Mouse (Mus musculus) embryonic facial prominence, embryonic 10.5 days (tissue): ENCODE measurements around the gene Ankrd13d. TPM values are rescaled to one million over a fixed set of nuclear protein-coding genes. Genes with fewer than 3 reads are reported as not detected.
A peak's percentile ranks its signal among the peaks of the same experiment; 100 is the strongest.

Source experiments
- DNase-seq: peaks from one replicate; pipeline ENCODE4 v3.0.0-alpha.2; 2017; ENCODE audit warnings: low spot score
- H3K27ac ChIP-seq: fragments of 300-500 bp; sonication (generic); replicated peaks from 2 replicates; pipeline ENCODE4 v1.5.1; 2016; ENCODE audit warnings: mild to moderate bottlenecking
- H3K27me3 ChIP-seq: fragments of 300-500 bp; sonication (generic); replicated peaks from 2 replicates; pipeline ENCODE4 v1.6.1; 2016; ENCODE audit warnings: low read depth, mild to moderate bottlenecking; ENCODE audit not compliant: poor library complexity, severe bottlenecking
- H3K36me3 ChIP-seq: fragments of 300-500 bp; sonication (generic); replicated peaks from 2 replicates; pipeline ENCODE4 v1.6.1; 2016; ENCODE audit warnings: mild to moderate bottlenecking, moderate library complexity
- H3K4me1 ChIP-seq: fragments of 300-500 bp; sonication (generic); 2 replicates; pipeline ENCODE4 v1.6.1; 2016
- H3K4me3 ChIP-seq: fragments of 300-500 bp; sonication (generic); 2 replicates; pipeline ENCODE4 v1.5.1; 2016; ENCODE audit warnings: mild to moderate bottlenecking, moderate library complexity
- H3K9me3 ChIP-seq: fragments of 300-500 bp; sonication (generic); 2 replicates; pipeline ENCODE4 v1.6.1; 2016; ENCODE audit warnings: mild to moderate bottlenecking
- whole genome bisulfite sequencing: fragments of 180-500 bp; shearing (Covaris S2); methylation state at CpG from one replicate; pipeline ENCODE4 v1.1.7; 2016; 5-methylcytosine and 5-hydroxymethylcytosine counted together
- polyA plus RNA-seq: library from polyadenylated mRNA; unstranded; fragments of >200 nt; fragmentation: Nextera tagmentation; extraction: Ambion mirVana; gene quantifications from 2 replicates; pipeline ENCODE4 v1.2.1, GENCODE M21; 2016

Gene Ankrd13d
- polyA plus RNA-seq, 1 experiment from 2014 or later, result 7.6 TPM

DNA sequence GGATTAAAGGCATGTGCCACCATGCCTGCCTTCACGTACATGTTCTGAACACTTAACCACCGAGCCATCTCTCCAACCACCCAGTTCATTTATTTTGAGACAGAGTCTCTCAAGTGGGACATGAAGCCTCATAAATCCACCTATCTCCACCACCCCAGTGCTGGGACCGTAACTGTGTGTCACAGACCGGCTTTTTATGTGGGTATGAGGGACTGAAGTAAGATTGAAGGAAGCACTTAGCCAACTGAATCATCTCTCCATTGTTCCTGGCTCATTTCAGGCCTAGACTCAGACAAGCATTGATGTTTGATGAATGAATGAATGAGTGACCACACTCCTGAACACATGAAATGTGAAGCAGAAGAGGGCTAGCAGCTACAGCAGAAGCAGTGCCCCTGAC lies 26.4 kb upstream of the Ankrd13d start:
- H3K36me3 ChIP-seq, result peaks cover 5% of the 10 kb centered on the region
- H3K4me1 ChIP-seq, result peaks cover 18% of the 10 kb centered on the region
- no peak overlapping the region for H3K4me3 ChIP-seq
- DNase-seq, result no peak
- no peaks in the 10 kb centered on the region for H3K27me3 ChIP-seq
- WGBS, result 92% methylated on average over 4 of the region's 4 CpGs
- H3K9me3 ChIP-seq, result no peaks in the 10 kb centered on the region
- no peak overlapping the region for H3K27ac ChIP-seq

DNA sequence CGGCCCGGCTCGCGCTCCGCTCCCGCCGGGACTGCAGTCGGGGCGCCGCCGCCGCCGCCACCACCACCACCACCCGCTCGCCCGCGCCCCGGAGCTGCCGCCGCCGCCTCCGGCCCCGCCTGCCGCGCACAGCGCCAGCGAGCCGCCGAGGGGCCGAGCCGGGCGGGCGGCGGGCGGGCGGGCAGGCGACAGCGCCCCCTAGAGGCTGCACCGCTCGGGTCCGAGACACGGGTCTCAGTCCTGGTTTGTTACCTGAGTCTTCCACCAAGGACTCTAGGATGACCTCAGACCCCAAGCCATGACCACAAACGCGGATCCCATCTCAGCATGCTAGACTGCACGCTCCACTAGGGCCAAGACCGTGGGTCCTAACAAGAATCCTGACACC lies 23.2 kb upstream of the Ankrd13d start, which contains the start of gene Grk2:
Gene Grk2 (minus strand): TSS at position 33 of the 388 bp plus-strand sequence.
- peak within 1 kb of the TSS; percentile 96 for H3K4me3 ChIP-seq
- H3K9me3 ChIP-seq, result no peaks in the 10 kb centered on the region
- H3K36me3 ChIP-seq, result no peaks in the 10 kb centered on the region
- 9% methylated on average over 46 of the region's 46 CpGs for WGBS
- H3K27me3 ChIP-seq, result no peaks in the 10 kb centered on the region
- H3K4me1 ChIP-seq, result peaks cover 49% of the 10 kb centered on the region
- peak within 1 kb of the TSS; percentile 94 for H3K27ac ChIP-seq
- peak; percentile 90 for DNase-seq

DNA sequence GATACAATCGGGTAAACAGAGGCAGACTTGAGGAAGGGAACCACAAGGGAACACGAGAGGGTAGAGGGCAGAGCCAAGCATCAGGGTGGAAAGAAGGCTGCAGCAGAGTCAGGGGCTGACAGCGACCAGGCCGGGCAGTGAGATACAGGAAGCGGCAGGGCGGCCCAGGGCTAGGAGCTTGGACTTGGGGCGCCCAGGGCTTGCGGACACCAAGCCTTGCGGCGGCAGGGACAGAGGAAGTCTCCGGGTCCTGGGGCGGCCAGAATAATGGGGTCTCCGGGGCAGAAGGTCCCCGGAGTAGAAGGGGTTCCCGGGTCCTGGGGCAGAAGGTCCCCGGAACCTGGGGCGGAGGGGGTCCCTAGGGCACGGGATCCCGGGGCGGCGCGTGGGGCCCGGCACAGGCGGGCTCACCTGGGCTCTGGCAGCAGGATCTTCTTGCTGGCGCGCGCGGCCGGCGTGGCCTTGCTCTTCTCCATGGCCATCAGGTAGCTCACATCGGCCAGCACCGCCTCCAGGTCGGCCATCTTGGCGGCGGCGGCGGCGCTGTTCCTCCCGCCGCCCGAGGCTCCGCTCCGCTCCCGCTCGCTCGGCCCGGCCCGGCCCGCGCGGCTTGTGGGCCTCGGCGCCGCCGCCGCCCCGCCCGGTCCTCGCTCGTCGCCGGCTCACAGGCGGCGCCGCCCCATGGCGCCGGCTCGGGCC lies 22.7 kb upstream of the Ankrd13d start:
- 2% methylated on average over 68 of the region's 68 CpGs for WGBS
- peak; percentile 74 for DNase-seq
- Histone ChIP-seq H3K4me3 (peak overlapping the region; percentile 96), H3K9me3 (no peaks in the 10 kb centered on the region), H3K36me3 (no peaks in the 10 kb centered on the region; the same call in 1 of the 2 replicates), H3K27ac (peak overlapping the region; percentile 94), H3K27me3 (no peaks in the 10 kb centered on the region), H3K4me1 (peaks cover 55% of the 10 kb centered on the region)

DNA sequence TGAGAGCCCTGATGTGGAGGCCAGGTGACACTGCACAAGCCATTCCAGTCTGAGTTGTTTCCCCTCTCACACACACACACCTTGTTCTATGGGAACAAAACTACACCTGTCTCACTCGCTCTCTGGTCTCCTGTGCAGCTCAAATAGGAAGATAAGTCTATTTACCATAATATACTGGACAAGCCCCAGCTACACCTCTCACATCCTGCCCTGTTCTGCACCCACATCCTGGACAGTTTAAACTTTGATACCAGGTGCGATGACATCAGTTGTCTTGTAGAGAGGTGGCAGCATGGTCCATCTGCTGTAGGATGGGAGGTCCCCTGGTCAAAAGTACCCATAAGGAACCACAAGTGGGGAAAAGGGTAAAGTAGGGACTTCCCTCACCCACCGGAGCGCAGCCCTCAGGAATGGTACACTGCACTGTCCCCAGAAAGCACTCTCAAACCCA lies 22.0 kb upstream of the Ankrd13d start:
- no peak for DNase-seq
- H3K27ac ChIP-seq, result peak overlapping the region; percentile 94
- no peaks in the 10 kb centered on the region for H3K27me3 ChIP-seq
- H3K4me3 ChIP-seq, result peak overlapping the region; percentile 96
- no peaks in the 10 kb centered on the region; the same call in 1 of the 2 replicates for H3K36me3 ChIP-seq
- no peaks in the 10 kb centered on the region for H3K9me3 ChIP-seq
- H3K4me1 ChIP-seq, result peaks cover 62% of the 10 kb centered on the region
- WGBS, result 58% methylated on average over 4 of the region's 4 CpGs

DNA sequence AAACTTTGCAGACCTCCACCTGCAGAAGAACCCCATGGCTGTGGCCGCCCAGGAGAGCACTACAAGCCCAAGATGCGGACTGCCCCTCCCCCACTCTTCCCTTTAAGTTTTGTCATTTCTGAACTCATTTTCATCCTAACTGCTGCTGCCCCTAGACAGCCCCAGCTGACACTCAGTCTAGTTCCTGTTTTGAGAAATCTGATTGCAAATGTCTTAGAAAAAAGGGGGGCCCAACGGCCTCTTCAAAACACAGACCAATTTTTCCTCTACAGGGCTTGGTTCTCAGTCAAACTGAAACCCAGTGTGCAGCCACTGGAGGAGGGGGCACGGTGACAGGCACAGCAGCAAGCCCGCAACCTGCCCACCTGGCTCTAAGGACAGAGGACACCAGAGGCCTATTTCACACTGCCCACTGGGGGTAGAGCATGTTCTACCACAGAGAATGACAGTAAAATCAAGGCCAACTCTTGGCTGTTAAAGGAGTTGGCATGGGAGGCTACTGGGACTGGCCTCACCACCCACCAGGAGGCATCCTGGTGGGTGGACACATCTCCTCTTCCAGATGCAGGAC lies 21.4 kb upstream of the Ankrd13d start:
- Histone ChIP-seq H3K27me3 (no peaks in the 10 kb centered on the region), H3K4me1 (peaks cover 62% of the 10 kb centered on the region), H3K4me3 (peak overlapping the region; percentile 96), H3K27ac (peak overlapping the region; percentile 30; the same call in 1 of the 2 replicates), H3K36me3 (no peaks in the 10 kb centered on the region; the same call in 1 of the 2 replicates), H3K9me3 (no peaks in the 10 kb centered on the region)
- DNase-seq, result no peak
- WGBS, result 77% methylated on average over 5 of the region's 5 CpGs

DNA sequence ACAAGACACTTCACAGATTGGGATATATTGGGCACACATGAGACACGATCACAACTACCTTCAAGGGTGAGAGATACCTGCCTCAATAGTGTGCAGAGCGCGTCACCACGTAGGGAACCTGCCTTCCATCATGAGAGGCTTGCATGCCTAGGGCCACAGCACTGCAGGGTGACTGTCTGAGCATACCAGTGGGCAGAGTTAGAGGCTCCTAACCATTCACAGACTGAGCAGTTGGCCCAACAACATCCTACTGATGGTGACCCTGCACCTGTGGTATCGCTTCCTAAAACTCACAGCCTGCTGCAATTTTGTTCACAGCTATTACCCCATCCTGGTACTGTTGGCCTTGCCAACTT lies 20.7 kb upstream of the Ankrd13d start:
- Histone ChIP-seq H3K27me3 (no peaks in the 10 kb centered on the region), H3K4me3 (no peak overlapping the region), H3K36me3 (no peaks in the 10 kb centered on the region; the same call in 1 of the 2 replicates), H3K27ac (no peak overlapping the region), H3K4me1 (peaks cover 62% of the 10 kb centered on the region), H3K9me3 (no peaks in the 10 kb centered on the region)
- 92% methylated on average over 5 of the region's 5 CpGs for WGBS
- no peak for DNase-seq

DNA sequence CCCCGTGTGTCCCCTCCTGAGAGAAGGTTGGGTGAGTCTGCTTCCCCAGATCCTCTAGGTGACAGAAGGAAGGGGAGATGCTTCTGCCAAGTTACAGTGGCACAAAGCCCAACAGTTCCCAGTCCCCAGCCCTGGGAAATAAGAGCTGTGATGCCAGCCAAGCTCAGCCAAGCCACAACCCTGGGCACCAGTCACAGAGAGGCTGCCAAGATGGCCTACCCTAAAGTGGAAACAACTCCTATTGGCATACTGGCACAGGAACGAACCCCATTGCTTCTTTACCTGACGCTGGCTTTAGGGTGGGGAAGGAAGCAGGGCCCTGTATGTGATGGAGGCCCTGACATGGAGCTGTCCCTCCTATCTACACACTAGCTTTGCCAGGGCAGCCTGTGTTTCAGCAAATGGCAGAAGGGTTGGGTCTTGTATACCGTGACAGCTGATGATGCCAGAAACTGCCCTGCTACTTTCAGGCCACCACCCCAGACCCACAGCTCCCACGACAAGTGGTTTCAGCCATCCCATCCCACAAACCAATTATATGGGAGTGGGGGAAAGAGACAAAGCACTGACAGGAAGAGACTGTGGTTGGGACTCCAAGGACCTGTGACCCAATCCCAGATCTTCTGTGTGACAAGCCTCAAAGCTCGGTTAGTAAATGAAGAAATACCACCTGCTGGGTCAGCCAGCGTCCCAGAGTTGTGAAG lies 20.2 kb upstream of the Ankrd13d start:
- no peaks in the 10 kb centered on the region for H3K27me3 ChIP-seq
- peak overlapping the region; percentile 43 for H3K4me3 ChIP-seq
- WGBS, result 75% methylated on average over 7 of the region's 7 CpGs
- no peaks in the 10 kb centered on the region for H3K9me3 ChIP-seq
- peaks cover 4% of the 10 kb centered on the region for H3K36me3 ChIP-seq
- H3K4me1 ChIP-seq, result peaks cover 64% of the 10 kb centered on the region
- H3K27ac ChIP-seq, result peak overlapping the region; percentile 79
- no peak for DNase-seq

DNA sequence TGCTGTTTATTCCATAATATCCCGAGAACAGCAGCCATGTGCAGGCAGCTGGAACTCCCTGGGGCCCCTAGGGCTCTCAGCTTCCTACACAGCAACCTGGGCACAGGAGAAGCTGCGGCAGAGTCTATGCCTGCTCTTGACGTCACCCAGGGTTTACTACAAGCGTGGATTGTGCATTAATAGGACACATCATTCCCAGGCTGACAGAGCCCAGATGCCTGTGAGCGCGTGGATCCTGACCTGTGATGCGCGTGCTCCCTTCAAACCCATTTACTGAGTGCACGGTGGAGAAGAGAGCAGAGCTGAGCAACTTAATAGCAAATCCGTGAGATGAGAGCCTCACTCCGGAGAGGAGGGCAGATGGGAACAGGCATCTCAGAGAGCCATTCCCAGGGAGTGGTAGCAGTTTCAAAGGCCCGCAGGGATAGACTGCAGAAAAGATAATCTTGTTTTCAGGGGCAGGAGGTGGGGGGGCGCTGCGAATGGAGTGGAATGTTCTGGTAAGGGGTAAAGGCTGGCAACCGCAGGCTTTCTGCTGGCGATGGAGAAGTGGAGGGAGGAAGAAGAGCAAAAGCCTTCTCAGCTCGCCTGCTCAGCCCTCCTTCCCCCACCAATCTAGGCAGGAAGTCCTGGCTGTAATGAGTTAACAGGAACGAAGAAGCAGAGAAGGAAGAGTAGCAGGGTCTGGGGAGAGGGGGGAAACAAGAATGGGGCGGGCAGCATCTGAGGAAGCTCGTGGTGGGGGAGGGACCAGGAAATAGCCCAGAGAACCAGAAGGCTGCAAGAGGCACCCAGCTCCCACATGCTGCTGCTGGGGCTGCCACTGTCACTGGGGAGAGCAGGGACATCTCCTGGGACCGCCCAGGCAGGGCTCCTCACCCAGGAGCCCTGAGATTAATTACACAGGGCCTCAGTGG lies 19.1 kb upstream of the Ankrd13d start:
- Histone ChIP-seq H3K27ac (peak overlapping the region; percentile 79), H3K4me3 (peak overlapping the region; percentile 43), H3K27me3 (no peaks in the 10 kb centered on the region), H3K36me3 (peaks cover 11% of the 10 kb centered on the region), H3K9me3 (no peaks in the 10 kb centered on the region), H3K4me1 (peaks cover 67% of the 10 kb centered on the region)
- DNase-seq, result peak; percentile 47
- 33% methylated on average over 21 of the region's 21 CpGs for WGBS

DNA sequence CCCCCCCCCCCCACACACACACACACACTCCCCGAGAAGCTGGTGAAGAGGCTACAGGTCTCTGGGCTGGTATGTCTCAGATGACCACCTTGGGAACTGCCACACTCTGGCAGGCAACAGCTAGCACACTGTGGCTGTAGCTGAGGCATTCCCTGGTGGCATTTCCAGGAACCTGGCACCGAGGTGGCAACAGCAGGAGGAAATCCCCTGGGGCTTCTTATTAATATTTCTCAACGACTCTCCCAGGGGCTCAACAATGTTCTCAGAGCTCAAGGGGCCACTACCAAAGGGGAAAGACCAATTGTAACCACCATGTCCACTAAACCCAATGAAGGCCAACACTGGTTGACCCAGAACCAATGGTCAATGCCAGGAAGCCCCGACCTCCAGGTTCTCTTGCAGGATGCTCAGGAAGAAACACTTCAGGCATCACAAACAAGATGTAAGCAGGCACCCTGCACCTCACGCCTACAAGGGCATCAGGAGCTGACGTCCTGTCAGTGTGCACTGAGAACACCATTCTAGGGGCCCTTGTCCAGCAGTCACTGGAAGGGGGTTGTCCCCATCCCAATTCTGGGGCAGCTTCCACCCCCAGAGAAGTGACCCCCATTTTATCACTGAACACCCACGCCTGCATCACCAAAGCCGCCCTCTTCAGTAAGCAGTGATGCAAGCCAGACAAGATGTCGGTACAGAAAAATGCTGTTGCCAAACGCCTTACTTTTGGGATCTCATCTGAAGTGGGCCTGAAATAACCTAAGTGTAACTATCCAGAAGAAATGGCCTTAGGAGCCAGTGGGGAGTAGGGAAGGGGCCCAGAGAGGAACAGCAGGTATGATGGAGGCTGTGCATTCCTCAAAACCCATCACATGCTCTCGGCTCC lies 18.2 kb upstream of the Ankrd13d start:
- DNase-seq, result no peak
- Histone ChIP-seq H3K27me3 (no peaks in the 10 kb centered on the region), H3K9me3 (no peaks in the 10 kb centered on the region), H3K36me3 (peaks cover 19% of the 10 kb centered on the region), H3K4me3 (no peak overlapping the region), H3K27ac (peak overlapping the region; percentile 79; the same call in 1 of the 2 replicates), H3K4me1 (peaks cover 68% of the 10 kb centered on the region)
- WGBS, result 74% methylated on average over 11 of the region's 11 CpGs

DNA sequence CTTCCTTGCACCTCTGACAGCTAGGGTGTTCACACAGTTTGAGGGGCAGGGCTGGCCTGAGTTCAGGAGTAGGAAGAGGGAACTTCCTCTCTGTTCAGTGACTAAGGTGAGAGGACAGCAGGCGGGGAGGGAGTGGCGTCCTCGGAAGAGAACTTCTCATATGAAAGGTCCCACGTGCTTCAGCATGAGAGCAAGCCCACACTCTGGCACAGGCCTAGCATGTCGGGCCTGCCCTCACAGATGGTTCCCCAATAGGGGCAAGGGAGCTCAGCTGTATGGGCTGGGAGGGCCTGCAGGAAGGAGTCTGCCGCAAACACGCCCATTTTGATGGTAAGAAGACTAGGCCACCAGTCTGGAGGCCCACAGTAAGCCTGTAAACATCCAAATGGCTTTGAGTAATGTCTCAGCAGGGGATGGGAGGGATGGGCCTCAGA lies 17.4 kb upstream of the Ankrd13d start:
- Histone ChIP-seq H3K4me1 (peaks cover 65% of the 10 kb centered on the region), H3K27me3 (no peaks in the 10 kb centered on the region), H3K36me3 (peaks cover 27% of the 10 kb centered on the region), H3K27ac (no peak overlapping the region; the same call in 1 of the 2 replicates), H3K4me3 (no peak overlapping the region), H3K9me3 (no peaks in the 10 kb centered on the region)
- WGBS, result 56% methylated on average over 7 of the region's 7 CpGs
- no peak for DNase-seq

DNA sequence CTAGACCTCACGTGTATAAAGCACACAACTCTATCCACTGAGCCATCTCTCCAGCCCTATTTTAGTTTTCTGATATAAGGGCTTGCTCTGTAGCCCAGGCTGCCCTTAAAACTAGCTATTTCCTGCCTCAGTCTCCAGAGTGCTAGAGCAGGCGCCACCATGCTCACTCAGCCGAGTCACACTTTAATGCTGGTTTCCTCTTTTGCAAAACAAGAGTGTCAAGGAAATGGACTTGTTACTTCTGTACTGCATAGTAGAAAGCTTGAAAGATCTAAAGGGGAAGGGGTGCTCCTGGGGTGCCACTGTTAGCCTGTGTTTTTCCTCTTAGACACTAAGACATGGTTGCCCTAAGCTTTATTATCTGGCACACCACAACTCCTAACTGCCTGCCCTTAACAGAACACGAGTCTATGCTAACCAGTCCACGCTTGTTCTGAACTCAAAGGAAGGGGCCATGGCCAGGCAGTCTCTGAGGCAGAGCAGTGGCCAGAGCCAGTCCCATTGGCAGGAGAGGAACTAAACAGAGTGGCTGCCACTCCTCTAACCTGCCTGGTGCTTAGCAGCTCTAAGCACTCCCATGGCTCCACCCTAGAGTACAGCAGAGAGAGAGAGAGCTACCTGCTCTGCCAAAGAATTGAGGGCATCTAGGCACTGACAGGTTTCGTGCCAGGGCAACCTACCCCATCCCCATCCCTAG lies 16.8 kb upstream of the Ankrd13d start:
- H3K36me3 ChIP-seq, result peaks cover 32% of the 10 kb centered on the region
- no peak overlapping the region; the same call in 1 of the 2 replicates for H3K27ac ChIP-seq
- 80% methylated on average over 6 of the region's 6 CpGs for WGBS
- H3K4me3 ChIP-seq, result no peak overlapping the region
- H3K27me3 ChIP-seq, result no peaks in the 10 kb centered on the region
- H3K9me3 ChIP-seq, result no peaks in the 10 kb centered on the region
- no peak for DNase-seq
- peaks cover 62% of the 10 kb centered on the region for H3K4me1 ChIP-seq
